Mouse (Mus musculus) liver, embryonic 11.5 days (tissue): ENCODE results near the gene Qrfpr. TPM values are rescaled to one million over a fixed set of nuclear protein-coding genes. Genes with fewer than 3 reads are reported as not detected.

ENCODE experiments used
- ATAC-seq: fragments of 200-750 bp; cut with Nextera tagmentation; replicated peaks from 2 replicates; pipeline ENCODE4 v1.8.0; 2017; ENCODE audit warnings: moderate number of reproducible peaks, mild to moderate bottlenecking, moderate TSS enrichment, moderate library complexity; ENCODE audit not compliant: low FRiP score
- DNase-seq: peaks from one replicate; pipeline ENCODE4 v3.0.0-alpha.2; 2017; ENCODE audit warnings: low spot score
- H3K27ac ChIP-seq: fragments of 300-500 bp; sonication (generic); 2 replicates; pipeline ENCODE4 v1.5.1; 2014; ENCODE audit warnings: mild to moderate bottlenecking, low read depth, low read length, control low read depth
- H3K27me3 ChIP-seq: fragments of 300-500 bp; sonication (generic); replicated peaks from 2 replicates; pipeline ENCODE4 v1.6.1; 2014; ENCODE audit warnings: low read length, mixed read lengths; ENCODE audit not compliant: control insufficient read depth, insufficient read depth
- H3K36me3 ChIP-seq: fragments of 300-500 bp; sonication (generic); 2 replicates; pipeline ENCODE4 v1.6.1; 2014; ENCODE audit warnings: mild to moderate bottlenecking, low read length, moderate library complexity, mixed read lengths; ENCODE audit not compliant: control insufficient read depth, insufficient read depth
- H3K4me1 ChIP-seq: fragments of 300-500 bp; sonication (generic); replicated peaks from 2 replicates; pipeline ENCODE4 v1.6.1; 2014; ENCODE audit warnings: low read length, mixed read lengths; ENCODE audit not compliant: control insufficient read depth, insufficient read depth
- H3K4me2 ChIP-seq: fragments of 300-500 bp; sonication (generic); 2 replicates; pipeline ENCODE4 v1.6.1; 2014; ENCODE audit warnings: mild to moderate bottlenecking, control low read depth, moderate library complexity
- H3K4me3 ChIP-seq: fragments of 300-500 bp; sonication (generic); 2 replicates; pipeline ENCODE4 v1.5.1; 2014; ENCODE audit warnings: low read depth, low read length, control low read depth
- H3K9ac ChIP-seq: fragments of 300-500 bp; sonication (generic); 2 replicates; pipeline ENCODE4 v1.6.1; 2014; ENCODE audit warnings: low read depth, low read length, control low read depth
- H3K9me3 ChIP-seq: fragments of 300-500 bp; sonication (generic); 2 replicates; pipeline ENCODE4 v1.6.1; 2016; ENCODE audit warnings: low read length, inconsistent platforms, mixed read lengths; ENCODE audit not compliant: control insufficient read depth
- WGBS: fragments of 180-500 bp; shearing (Covaris S2); extraction: QIAGEN DNeasy Blood & Tissue Kit; methylation state at CpG from one replicate; pipeline ENCODE4 v1.1.7; 2014; 5-methylcytosine and 5-hydroxymethylcytosine counted together
- polyA plus RNA-seq: library from polyadenylated mRNA; unstranded; fragments of >200 nt; fragmentation: Nextera tagmentation; extraction: Ambion mirVana; gene quantifications from 2 replicates; pipeline ENCODE4 v1.2.1, GENCODE M21; 2014

The Qrfpr gene
- polyA plus RNA-seq = 0.13 TPM in 1 of 2 replicates, not detected in the other

- Histone ChIP-seq H3K9me3 (no peaks in the 10 kb centered on the region), H3K4me3 (0 out of 2 replicates have a peak within 1 kb of the TSS, but pooled peaks have one; percentile 2), H3K9ac (no peak within 1 kb of the TSS), H3K27me3 (peaks cover 14% of the 10 kb centered on the region), H3K4me1 (no peaks in the 10 kb centered on the region), H3K27ac (no peak within 1 kb of the TSS), H3K36me3 (no peaks in the 10 kb centered on the region), H3K4me2 (peak within 1 kb of the TSS; percentile 51)
- ATAC-seq = no peak
- no peak for DNase-seq
- WGBS = 14% methylated on average over 39 of the region's 39 CpGs
Observed at GRCm38 (mm10) chr3:36221743-36222682, at the start of gene Qrfpr. Gene Qrfpr (minus strand): TSS chr3:36222313.

- H3K4me2 ChIP-seq = no peak overlapping the region
- no peaks in the 10 kb centered on the region for H3K9me3 ChIP-seq
- H3K4me1 ChIP-seq = no peaks in the 10 kb centered on the region
- H3K27ac ChIP-seq = no peak overlapping the region
- ATAC-seq (no peak), DNase-seq (no peak)
- no peaks in the 10 kb centered on the region for H3K36me3 ChIP-seq
- no peaks in the 10 kb centered on the region for H3K27me3 ChIP-seq
- no peak overlapping the region for H3K4me3 ChIP-seq
- no peak overlapping the region for H3K9ac ChIP-seq
- 91% methylated on average over 11 of the region's 11 CpGs for WGBS
Observed at GRCm38 (mm10) chr3:36263873-36264272, 41.8 kb upstream of the Qrfpr start.

GRCm38 (mm10) chr3:36263265-36263664, 41.2 kb upstream of the Qrfpr start:
- Histone ChIP-seq H3K27me3 (no peaks in the 10 kb centered on the region), H3K4me2 (no peak overlapping the region), H3K27ac (no peak overlapping the region), H3K9me3 (no peaks in the 10 kb centered on the region), H3K4me1 (no peaks in the 10 kb centered on the region), H3K36me3 (no peaks in the 10 kb centered on the region), H3K9ac (no peak overlapping the region), H3K4me3 (no peak overlapping the region)
- DNase-seq = no peak
- no peak for ATAC-seq
- WGBS = 69% methylated on average over 4 of the region's 4 CpGs

- ATAC-seq (no peak), DNase-seq (no peak)
- WGBS = 63% methylated on average over 5 of the region's 5 CpGs
- H3K9me3 ChIP-seq = no peaks in the 10 kb centered on the region
- no peaks in the 10 kb centered on the region for H3K36me3 ChIP-seq
- no peak overlapping the region for H3K27ac ChIP-seq
- H3K9ac ChIP-seq = no peak overlapping the region
- H3K27me3 ChIP-seq = no peaks in the 10 kb centered on the region
- no peaks in the 10 kb centered on the region for H3K4me1 ChIP-seq
- H3K4me3 ChIP-seq = no peak overlapping the region
- H3K4me2 ChIP-seq = no peak overlapping the region
Observed at GRCm38 (mm10) chr3:36250585-36250984, 28.5 kb upstream of the Qrfpr start.

DNA sequence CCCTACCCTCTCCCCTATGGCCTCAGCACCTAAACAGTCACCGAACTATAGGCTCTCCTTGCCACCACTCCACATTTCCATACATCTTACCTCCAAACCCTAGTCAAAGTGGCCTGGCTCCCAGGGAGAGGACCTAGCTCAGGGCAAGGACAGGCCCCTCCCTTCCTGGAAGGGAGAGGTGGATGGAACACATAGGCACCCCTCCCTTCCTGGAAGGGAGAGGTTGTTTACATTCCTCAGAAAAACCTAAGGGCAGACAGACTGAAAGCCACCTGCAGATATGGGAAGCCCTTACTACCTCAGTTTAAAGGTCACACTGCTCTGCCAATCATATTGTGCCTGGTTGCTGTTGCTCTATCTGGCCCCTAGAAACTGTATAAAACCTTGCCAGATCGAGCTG, 26.3 kb upstream of the Qrfpr start:
- no peaks in the 10 kb centered on the region for H3K4me1 ChIP-seq
- no peak overlapping the region for H3K9ac ChIP-seq
- no peaks in the 10 kb centered on the region for H3K36me3 ChIP-seq
- WGBS = 80% methylated on average over 2 of the region's 2 CpGs
- no peak overlapping the region for H3K4me2 ChIP-seq
- no peaks in the 10 kb centered on the region for H3K9me3 ChIP-seq
- H3K27ac ChIP-seq = no peak overlapping the region
- ATAC-seq (no peak), DNase-seq (no peak)
- no peaks in the 10 kb centered on the region for H3K27me3 ChIP-seq
- H3K4me3 ChIP-seq = no peak overlapping the region

DNA sequence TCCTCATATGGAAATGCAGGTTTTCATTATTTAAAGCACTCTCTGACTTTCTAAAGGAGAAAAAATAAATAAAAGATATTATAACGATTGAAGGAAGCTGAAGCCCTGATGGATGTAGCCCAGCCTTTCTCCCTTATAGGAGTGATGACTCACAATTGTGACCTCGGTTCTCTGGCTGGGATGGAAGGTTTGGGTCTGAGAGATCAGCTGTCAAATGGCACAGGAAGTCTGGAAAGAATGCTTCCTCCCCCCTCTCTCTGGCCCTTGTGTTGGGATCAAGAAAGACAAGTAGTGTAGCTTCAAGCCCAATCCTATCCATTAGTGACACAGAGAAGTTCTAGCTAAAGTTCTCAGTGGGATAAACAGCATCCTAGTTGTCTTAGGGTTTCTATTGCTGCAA, 7.8 kb upstream of the Qrfpr start:
- H3K27me3 ChIP-seq = no peaks in the 10 kb centered on the region
- no peaks in the 10 kb centered on the region for H3K9me3 ChIP-seq
- H3K4me2 ChIP-seq = no peak overlapping the region
- no peak overlapping the region for H3K4me3 ChIP-seq
- H3K4me1 ChIP-seq = no peaks in the 10 kb centered on the region
- ATAC-seq = no peak
- DNase-seq = no peak
- no peak overlapping the region for H3K9ac ChIP-seq
- no peaks in the 10 kb centered on the region for H3K36me3 ChIP-seq
- no peak overlapping the region for H3K27ac ChIP-seq
- WGBS = 36% methylated on average over 2 of the region's 2 CpGs

DNA sequence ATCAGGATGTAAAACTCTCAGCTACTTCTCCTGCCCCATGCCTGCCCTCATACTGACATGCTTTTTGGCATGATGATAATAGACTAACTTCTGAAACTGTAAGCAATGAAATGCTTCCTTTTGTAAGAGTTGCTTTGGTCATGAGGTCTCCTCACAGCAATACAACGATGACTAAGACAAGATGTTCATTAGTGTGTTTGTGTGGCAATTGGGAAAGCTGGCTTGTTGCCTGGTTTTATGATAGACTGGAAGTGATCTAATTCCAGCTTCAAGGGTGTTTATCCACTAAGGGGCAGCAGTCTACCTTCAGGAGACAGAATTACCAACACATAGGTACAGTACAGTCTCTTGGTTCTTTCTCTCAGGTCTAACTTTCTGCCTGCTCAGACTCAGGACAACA, 5.1 kb upstream of the Qrfpr start:
- Histone ChIP-seq H3K27ac (no peak overlapping the region), H3K4me1 (no peaks in the 10 kb centered on the region), H3K36me3 (no peaks in the 10 kb centered on the region), H3K4me3 (no peak overlapping the region), H3K27me3 (peaks cover 2% of the 10 kb centered on the region), H3K9me3 (no peaks in the 10 kb centered on the region), H3K4me2 (no peak overlapping the region), H3K9ac (no peak overlapping the region)
- DNase-seq (no peak), ATAC-seq (no peak)
- WGBS = 79% methylated on average over 1 of the region's 1 CpGs

GRCm38 (mm10) chr3:36223361-36223760, 1.2 kb upstream of the Qrfpr start:
- no peaks in the 10 kb centered on the region for H3K9me3 ChIP-seq
- H3K4me1 ChIP-seq = no peaks in the 10 kb centered on the region
- H3K9ac ChIP-seq = no peak overlapping the region
- WGBS = 16% methylated on average over 2 of the region's 2 CpGs
- H3K27ac ChIP-seq = no peak overlapping the region
- ATAC-seq (no peak), DNase-seq (no peak)
- no peak overlapping the region for H3K4me3 ChIP-seq
- peaks cover 14% of the 10 kb centered on the region for H3K27me3 ChIP-seq
- no peak overlapping the region for H3K4me2 ChIP-seq
- no peaks in the 10 kb centered on the region for H3K36me3 ChIP-seq

- ATAC-seq (no peak), DNase-seq (no peak)
- no peak overlapping the region for H3K4me2 ChIP-seq
- H3K4me3 ChIP-seq = no peak overlapping the region
- H3K9me3 ChIP-seq = no peaks in the 10 kb centered on the region
- WGBS = 76% methylated on average over 4 of the region's 4 CpGs
- no peak overlapping the region for H3K9ac ChIP-seq
- H3K4me1 ChIP-seq = no peaks in the 10 kb centered on the region
- H3K36me3 ChIP-seq = no peaks in the 10 kb centered on the region
- no peak overlapping the region for H3K27ac ChIP-seq
- H3K27me3 ChIP-seq = no peaks in the 10 kb centered on the region
Observed at GRCm38 (mm10) chr3:36212758-36213157, 9.4 kb downstream of the Qrfpr start.
